Mouse (Mus musculus) kidney, embryonic 15.5 days (tissue): Measurements from ENCODE around the gene Abca13. TPM values are rescaled to one million over a fixed set of nuclear protein-coding genes. Genes with fewer than 3 reads are reported as not detected.
"Not testable (repeated sequence)": the region's sequence is repeated elsewhere in the genome, so short reads cannot be mapped to it uniquely, and the experiment has no call there.

ENCODE experiments used
- ATAC-seq: fragments of 200-750 bp; cut with Nextera tagmentation; replicated peaks from 2 replicates; pipeline ENCODE4 v1.8.0; 2017; ENCODE audit warnings: moderate TSS enrichment; ENCODE audit not compliant: low FRiP score
- H3K27ac ChIP-seq: fragments of 300-500 bp; sonication (generic); 2 replicates; pipeline ENCODE4 v1.5.1; 2015; ENCODE audit warnings: mild to moderate bottlenecking, inconsistent platforms
- H3K27me3 ChIP-seq: fragments of 300-500 bp; sonication (generic); 2 replicates; pipeline ENCODE4 v1.6.1; 2015; ENCODE audit warnings: inconsistent platforms
- H3K36me3 ChIP-seq: fragments of 300-500 bp; sonication (generic); 2 replicates; pipeline ENCODE4 v1.6.1; 2015; ENCODE audit warnings: inconsistent platforms
- H3K4me1 ChIP-seq: fragments of 300-500 bp; sonication (generic); 2 replicates; pipeline ENCODE4 v1.6.1; 2015; ENCODE audit warnings: inconsistent platforms
- H3K4me2 ChIP-seq: fragments of 300-500 bp; sonication (generic); 2 replicates; pipeline ENCODE4 v1.6.1; 2015; ENCODE audit warnings: moderate library complexity, mild to moderate bottlenecking, inconsistent platforms
- H3K4me3 ChIP-seq: fragments of 300-500 bp; sonication (generic); replicated peaks from 2 replicates; pipeline ENCODE4 v1.5.1; 2015; ENCODE audit warnings: mild to moderate bottlenecking, inconsistent platforms
- H3K9ac ChIP-seq: fragments of 300-500 bp; sonication (generic); 2 replicates; pipeline ENCODE4 v1.6.1; 2015; ENCODE audit warnings: mild to moderate bottlenecking, inconsistent platforms
- H3K9me3 ChIP-seq: fragments of 300-500 bp; sonication (generic); replicated peaks from 2 replicates; pipeline ENCODE4 v1.6.1; 2016; ENCODE audit warnings: inconsistent platforms
- WGBS: fragments of 180-500 bp; shearing (Covaris S2); methylation state at CpG from one replicate; pipeline ENCODE4 v1.1.7; 2015; ENCODE audit warnings: mixed read lengths; 5-methylcytosine and 5-hydroxymethylcytosine counted together
- polyA plus RNA-seq: library from polyadenylated mRNA; unstranded; fragments of >200 nt; fragmentation: Nextera tagmentation; extraction: Ambion mirVana; gene quantifications from 2 replicates; pipeline ENCODE4 v1.2.1, GENCODE M21; 2015

Gene Abca13
- polyA plus RNA-seq, 1 experiment from 2014 or later = 0.16 TPM

DNA sequence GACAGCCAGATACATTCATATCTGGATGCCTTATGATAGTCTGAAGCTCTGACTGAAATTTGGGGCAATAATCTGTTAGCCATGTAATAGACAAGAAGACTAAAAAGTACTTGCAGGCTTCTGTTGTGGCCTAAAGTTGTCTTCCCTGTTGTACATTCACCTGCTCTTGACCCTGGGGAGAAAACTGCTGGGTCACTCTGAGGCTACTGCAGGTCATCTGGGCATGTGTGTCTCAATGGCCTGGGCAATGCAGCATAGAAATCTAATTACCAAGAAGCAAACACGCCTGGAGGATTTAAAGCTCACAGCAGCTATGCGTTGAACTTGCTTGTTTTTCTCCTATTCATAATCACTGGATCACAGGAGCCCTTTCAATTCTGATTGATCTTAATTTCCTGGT is 8.1 kb downstream of the Abca13 start:
- Histone ChIP-seq H3K27me3 (no peaks in the 10 kb centered on the region), H3K27ac (no peak overlapping the region), H3K4me3 (no peak overlapping the region), H3K4me2 (no peak overlapping the region), H3K4me1 (no peaks in the 10 kb centered on the region), H3K9me3 (no peaks in the 10 kb centered on the region), H3K9ac (no peak overlapping the region), H3K36me3 (no peaks in the 10 kb centered on the region)
- 72% methylated on average over 2 of the region's 2 CpGs for WGBS
- no peak for ATAC-seq

- H3K27me3 ChIP-seq = no peaks in the 10 kb centered on the region
- 65% methylated on average over 8 of the region's 8 CpGs for WGBS
- H3K27ac ChIP-seq = no peak overlapping the region
- H3K36me3 ChIP-seq = no peaks in the 10 kb centered on the region
- no peaks in the 10 kb centered on the region for H3K4me1 ChIP-seq
- ATAC-seq = no peak
- H3K4me2 ChIP-seq = no peak overlapping the region
- H3K9ac ChIP-seq = no peak overlapping the region
- H3K9me3 ChIP-seq = no peaks in the 10 kb centered on the region
- H3K4me3 ChIP-seq = no peak overlapping the region
Measured at GRCm38 (mm10) chr11:9210707-9211106, 19.0 kb downstream of the Abca13 start.

GRCm38 (mm10) chr11:9213580-9213979 is 21.8 kb downstream of the Abca13 start:
- H3K4me3 ChIP-seq = no peak overlapping the region
- no peak overlapping the region for H3K9ac ChIP-seq
- no peaks in the 10 kb centered on the region for H3K27me3 ChIP-seq
- no peak overlapping the region for H3K4me2 ChIP-seq
- no peak for ATAC-seq
- no peaks in the 10 kb centered on the region for H3K36me3 ChIP-seq
- H3K9me3 ChIP-seq = no peaks in the 10 kb centered on the region
- no peak overlapping the region for H3K27ac ChIP-seq
- 79% methylated on average over 9 of the region's 9 CpGs for WGBS
- H3K4me1 ChIP-seq = no peaks in the 10 kb centered on the region

- Histone ChIP-seq H3K4me3 (no peak overlapping the region), H3K9me3 (no peaks in the 10 kb centered on the region), H3K27me3 (no peaks in the 10 kb centered on the region), H3K4me1 (no peaks in the 10 kb centered on the region), H3K9ac (no peak overlapping the region), H3K36me3 (no peaks in the 10 kb centered on the region), H3K27ac (no peak overlapping the region), H3K4me2 (no peak overlapping the region)
- WGBS = 22% methylated on average over 4 of the region's 4 CpGs
- ATAC-seq = peak; percentile 80
Measured at GRCm38 (mm10) chr11:9216252-9216651, 24.5 kb downstream of the Abca13 start.

DNA sequence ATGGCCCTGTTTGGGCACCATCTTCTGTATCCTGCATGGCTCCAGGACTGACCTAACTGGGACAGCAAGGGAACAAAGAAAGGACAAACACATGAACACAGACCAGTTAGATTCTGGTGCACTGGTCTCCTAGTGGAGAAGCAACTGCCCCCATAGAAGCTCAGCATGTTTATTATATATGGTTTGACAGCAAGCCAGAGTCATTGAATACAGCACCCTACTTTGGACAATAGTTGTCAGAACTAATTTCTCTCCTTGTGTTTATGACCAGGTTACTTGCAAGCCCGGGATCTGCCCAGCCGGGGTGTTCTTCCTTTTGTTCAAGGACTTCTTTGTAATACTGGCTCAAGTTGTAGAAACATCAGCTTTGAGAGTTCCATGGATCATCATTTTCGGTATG is 28.8 kb downstream of the Abca13 start:
- Histone ChIP-seq H3K27me3 (no peaks in the 10 kb centered on the region), H3K4me3 (no peak overlapping the region), H3K4me2 (no peak overlapping the region), H3K36me3 (no peaks in the 10 kb centered on the region), H3K9me3 (no peaks in the 10 kb centered on the region), H3K9ac (no peak overlapping the region), H3K27ac (no peak overlapping the region), H3K4me1 (no peaks in the 10 kb centered on the region)
- WGBS = 85% methylated on average over 3 of the region's 3 CpGs
- ATAC-seq = no peak

- WGBS = 100% methylated on average over 1 of the region's 1 CpGs
- ATAC-seq = no peak
Measured at GRCm38 (mm10) chr11:9221646-9222045, 29.9 kb downstream of the Abca13 start.

GRCm38 (mm10) chr11:9226399-9226798 is 34.7 kb downstream of the Abca13 start:
- no peak overlapping the region for H3K9ac ChIP-seq
- ATAC-seq = no peak
- H3K4me3 ChIP-seq = no peak overlapping the region
- H3K9me3 ChIP-seq = no peaks in the 10 kb centered on the region
- no peaks in the 10 kb centered on the region for H3K36me3 ChIP-seq
- no peak overlapping the region for H3K27ac ChIP-seq
- 72% methylated on average over 4 of the region's 4 CpGs for WGBS
- no peaks in the 10 kb centered on the region for H3K27me3 ChIP-seq
- no peak overlapping the region for H3K4me2 ChIP-seq
- no peaks in the 10 kb centered on the region for H3K4me1 ChIP-seq

More at GRCm38 (mm10) chr11:9221646-9222045, 29.9 kb downstream of the Abca13 start:
- no peaks in the 10 kb centered on the region for H3K4me1 ChIP-seq
- no peaks in the 10 kb centered on the region for H3K9me3 ChIP-seq
- no peak overlapping the region for H3K9ac ChIP-seq
- H3K27ac ChIP-seq = no peak overlapping the region
- H3K36me3 ChIP-seq = no peaks in the 10 kb centered on the region
- no peak overlapping the region for H3K4me2 ChIP-seq
- no peaks in the 10 kb centered on the region for H3K27me3 ChIP-seq
- no peak overlapping the region for H3K4me3 ChIP-seq

DNA sequence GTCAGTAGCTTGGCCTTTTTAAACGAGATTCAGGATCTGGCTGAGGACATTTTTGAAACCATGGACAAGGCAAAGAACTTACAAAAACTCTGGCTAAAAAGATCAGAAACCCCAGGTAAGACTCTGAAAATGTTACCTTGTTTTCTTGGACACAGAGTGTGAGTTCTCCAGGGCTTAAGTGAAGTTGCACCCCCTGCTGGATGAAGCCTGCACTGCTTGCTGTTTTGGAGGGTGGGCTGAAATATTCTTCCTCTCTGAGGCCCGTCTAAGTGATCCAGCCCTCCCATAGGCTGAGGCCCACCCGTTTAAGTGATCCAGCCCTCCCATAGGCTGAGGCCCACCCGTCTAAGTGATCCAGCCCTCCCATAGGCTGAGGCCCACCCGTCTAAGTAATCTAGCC is 57.9 kb downstream of the Abca13 start:
- H3K27ac ChIP-seq, H3K9me3 ChIP-seq, H3K4me1 ChIP-seq, H3K4me2 ChIP-seq, H3K36me3 ChIP-seq, H3K4me3 ChIP-seq, H3K27me3 ChIP-seq, ATAC-seq, H3K9ac ChIP-seq: not testable (repeated sequence)
- WGBS = 84% methylated on average over 5 of the region's 5 CpGs

DNA sequence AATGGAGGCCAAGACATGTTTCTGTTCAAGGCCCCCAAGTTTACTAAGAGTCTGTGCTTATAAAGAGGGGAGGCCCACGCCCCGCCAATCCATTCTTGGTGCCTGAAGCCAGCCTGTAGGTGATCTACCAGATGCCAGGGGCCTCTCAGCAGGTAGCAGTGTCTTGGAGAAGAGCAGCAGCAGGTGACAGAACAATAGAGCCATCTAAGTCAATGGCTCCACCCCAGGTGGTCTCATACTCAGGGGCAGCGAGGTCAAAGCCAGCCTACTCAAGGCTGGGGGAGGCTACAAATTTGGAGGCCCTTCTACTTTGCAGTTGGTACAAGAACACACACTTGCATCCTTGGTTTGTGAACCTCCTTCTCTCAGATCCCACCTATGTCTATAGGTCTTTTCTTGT is 71.3 kb downstream of the Abca13 start:
- H3K27ac ChIP-seq, H3K9me3 ChIP-seq, H3K4me3 ChIP-seq, H3K4me1 ChIP-seq, H3K36me3 ChIP-seq, H3K9ac ChIP-seq, H3K4me2 ChIP-seq, ATAC-seq, H3K27me3 ChIP-seq: not testable (repeated sequence)
- 58% methylated on average over 3 of the region's 3 CpGs for WGBS

- WGBS = 77% methylated on average over 3 of the region's 3 CpGs
- no peak overlapping the region for H3K9ac ChIP-seq
- no peak for ATAC-seq
Measured at GRCm38 (mm10) chr11:9269090-9269489, 77.3 kb downstream of the Abca13 start.

GRCm38 (mm10) chr11:9285204-9285603 is 93.5 kb downstream of the Abca13 start:
- Histone ChIP-seq H3K27me3 (no peaks in the 10 kb centered on the region), H3K36me3 (no peaks in the 10 kb centered on the region), H3K4me1 (no peaks in the 10 kb centered on the region), H3K4me3 (no peak overlapping the region), H3K9me3 (no peaks in the 10 kb centered on the region), H3K4me2 (no peak overlapping the region), H3K9ac (no peak overlapping the region), H3K27ac (no peak overlapping the region)
- ATAC-seq = no peak
- 77% methylated on average over 3 of the region's 3 CpGs for WGBS

More at GRCm38 (mm10) chr11:9269090-9269489, 77.3 kb downstream of the Abca13 start:
- H3K4me1 ChIP-seq = no peaks in the 10 kb centered on the region
- H3K4me2 ChIP-seq = no peak overlapping the region
- no peak overlapping the region for H3K27ac ChIP-seq
- no peaks in the 10 kb centered on the region for H3K9me3 ChIP-seq
- H3K4me3 ChIP-seq = no peak overlapping the region
- no peaks in the 10 kb centered on the region for H3K36me3 ChIP-seq
- no peaks in the 10 kb centered on the region for H3K27me3 ChIP-seq

DNA sequence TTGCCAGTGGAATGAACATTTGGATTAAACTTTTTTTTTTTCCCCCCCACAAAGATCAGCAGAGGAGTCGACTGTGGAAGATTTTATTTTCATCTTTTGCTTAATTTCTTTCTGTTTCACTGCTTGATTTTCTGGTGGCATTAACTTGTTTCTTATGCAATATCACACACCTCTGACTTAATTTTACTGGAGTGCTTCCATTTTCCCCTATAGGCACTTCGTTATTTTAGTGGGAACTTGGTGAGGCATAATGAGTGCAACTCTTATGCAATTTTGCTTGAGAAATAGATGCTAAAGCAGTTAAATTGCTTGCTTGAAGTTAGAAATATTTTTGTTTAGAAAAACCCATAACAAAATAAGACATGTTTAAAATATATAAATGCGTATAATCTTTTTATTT is 94.0 kb downstream of the Abca13 start:
- H3K4me3 ChIP-seq = no peak overlapping the region
- no peaks in the 10 kb centered on the region for H3K4me1 ChIP-seq
- 86% methylated on average over 3 of the region's 3 CpGs for WGBS
- no peak overlapping the region for H3K27ac ChIP-seq
- no peak overlapping the region for H3K4me2 ChIP-seq
- ATAC-seq = no peak
- H3K36me3 ChIP-seq = no peaks in the 10 kb centered on the region
- H3K9ac ChIP-seq = no peak overlapping the region
- H3K9me3 ChIP-seq = no peaks in the 10 kb centered on the region
- no peaks in the 10 kb centered on the region for H3K27me3 ChIP-seq

DNA sequence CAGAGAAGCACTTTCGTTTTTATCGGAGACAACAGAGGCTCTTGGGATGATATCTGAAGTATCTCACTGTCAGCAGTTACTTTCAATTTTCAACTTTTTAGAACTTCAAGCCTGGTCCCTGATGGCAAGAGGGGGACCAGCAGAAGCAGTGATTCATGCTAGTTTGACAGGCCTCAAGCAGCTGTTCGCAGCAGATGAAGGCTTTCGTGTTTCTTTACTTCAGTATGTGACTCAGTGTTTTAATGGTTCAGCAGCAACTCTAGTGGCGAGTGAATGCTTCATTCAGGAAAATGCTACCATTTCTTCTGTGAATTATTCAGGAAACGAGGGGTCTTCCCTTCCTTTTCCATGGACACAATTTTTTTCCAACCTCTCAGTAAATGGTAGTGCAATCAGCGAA is 99.4 kb downstream of the Abca13 start:
- 79% methylated on average over 7 of the region's 7 CpGs for WGBS
- no peak for ATAC-seq

More for the DNA sequence above, 99.4 kb downstream of the Abca13 start:
- H3K27ac ChIP-seq = no peak overlapping the region
- no peak overlapping the region for H3K4me2 ChIP-seq
- no peak overlapping the region for H3K9ac ChIP-seq
- no peaks in the 10 kb centered on the region for H3K9me3 ChIP-seq
- H3K4me3 ChIP-seq = no peak overlapping the region
- H3K4me1 ChIP-seq = no peaks in the 10 kb centered on the region
- H3K36me3 ChIP-seq = no peaks in the 10 kb centered on the region
- no peaks in the 10 kb centered on the region for H3K27me3 ChIP-seq
